Mouse (Mus musculus) kidney, adult 11 months (tissue): Measurements from ENCODE around the gene Fam20b.

Source experiments
- DNase-seq: peaks from one replicate; pipeline ENCODE4 v3.0.0; 2022

The Fam20b gene

DNA sequence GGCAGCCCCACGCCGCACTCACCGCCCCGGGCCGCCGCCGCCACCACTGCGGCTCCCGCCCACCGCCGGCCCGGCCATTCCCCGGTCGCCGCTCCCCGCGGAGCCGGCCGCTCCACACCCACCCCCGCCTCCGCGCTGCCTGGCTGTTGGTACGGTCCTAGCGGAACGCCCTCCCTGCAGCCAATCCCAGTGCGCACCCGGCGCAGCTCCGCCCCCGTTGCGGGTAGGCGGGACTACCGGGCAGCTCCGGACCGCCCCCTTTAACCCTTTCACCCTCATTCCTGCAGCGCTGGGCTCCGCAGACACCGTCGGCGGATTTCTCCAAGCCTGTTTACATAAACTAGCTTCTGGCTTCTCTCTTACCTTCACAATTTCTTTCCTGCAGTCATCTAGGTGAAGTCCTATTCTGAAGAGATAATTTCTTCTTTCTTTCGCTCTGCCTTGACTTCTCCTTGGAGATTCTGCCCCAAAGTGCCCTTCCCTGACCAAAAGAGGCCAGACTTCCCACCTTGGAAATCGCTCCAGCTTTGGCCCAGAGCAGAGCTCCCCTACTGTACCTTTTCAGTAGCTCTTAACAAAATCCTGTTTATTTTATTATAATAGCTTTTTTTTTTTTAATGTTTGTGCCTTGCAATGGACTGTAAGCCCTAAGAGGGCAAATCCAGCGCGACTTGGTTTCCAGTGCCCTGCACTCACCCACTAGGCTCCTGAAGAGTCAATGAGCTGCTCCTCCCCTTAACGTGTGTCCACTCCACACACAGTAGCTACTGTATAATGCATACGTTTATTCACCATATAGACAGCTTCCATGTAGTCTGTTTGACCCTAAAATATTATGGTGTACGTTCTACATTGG lies at the start of gene Fam20b:
Gene Fam20b, minus strand, starts transcription at position 137 of the 856 bp plus-strand sequence.
- DNase-seq, result peak; percentile 95

GRCm38 (mm10) chr1:156765311-156765710 lies 46.4 kb upstream of the Fam20b start:
- no peak for DNase-seq

GRCm38 (mm10) chr1:156764584-156764983 lies 45.7 kb upstream of the Fam20b start:
- no peak for DNase-seq

GRCm38 (mm10) chr1:156763280-156763679 lies 44.4 kb upstream of the Fam20b start:
- DNase-seq, result no peak

- DNase-seq, result peak; percentile 19
Measured at GRCm38 (mm10) chr1:156761430-156761801, 42.5 kb upstream of the Fam20b start.

GRCm38 (mm10) chr1:156760549-156761429 lies 41.9 kb upstream of the Fam20b start:
- DNase-seq, result no peak

GRCm38 (mm10) chr1:156758326-156758725 lies 39.4 kb upstream of the Fam20b start:
- no peak for DNase-seq

- DNase-seq, result no peak
Measured at GRCm38 (mm10) chr1:156754608-156755413, 35.9 kb upstream of the Fam20b start.

- no peak for DNase-seq
Measured at GRCm38 (mm10) chr1:156752990-156753389, 34.1 kb upstream of the Fam20b start.

GRCm38 (mm10) chr1:156752020-156752724 lies 33.3 kb upstream of the Fam20b start:
- DNase-seq, result peak; percentile 29

- DNase-seq, result no peak
Measured at GRCm38 (mm10) chr1:156750261-156750660, 31.4 kb upstream of the Fam20b start.

DNA sequence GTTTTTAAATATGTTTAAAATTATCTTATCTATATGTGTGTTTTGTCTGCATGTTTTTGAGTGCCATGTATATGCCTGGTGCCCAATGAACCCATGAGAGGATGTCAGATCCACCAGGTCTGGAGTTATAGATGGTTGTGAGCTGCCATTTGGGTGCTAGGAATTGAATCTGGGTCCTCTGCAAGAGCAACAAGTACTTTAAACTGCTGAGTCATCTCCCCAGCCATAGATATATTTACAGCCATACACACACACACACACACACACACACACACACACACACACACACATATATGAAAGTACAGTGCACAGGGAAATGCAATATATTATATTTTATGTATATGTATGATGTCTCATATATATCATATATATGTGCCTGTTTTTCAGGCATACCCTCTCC lies 30.2 kb upstream of the Fam20b start:
- no peak for DNase-seq

GRCm38 (mm10) chr1:156748435-156749005 lies 29.6 kb upstream of the Fam20b start:
- no peak for DNase-seq

DNA sequence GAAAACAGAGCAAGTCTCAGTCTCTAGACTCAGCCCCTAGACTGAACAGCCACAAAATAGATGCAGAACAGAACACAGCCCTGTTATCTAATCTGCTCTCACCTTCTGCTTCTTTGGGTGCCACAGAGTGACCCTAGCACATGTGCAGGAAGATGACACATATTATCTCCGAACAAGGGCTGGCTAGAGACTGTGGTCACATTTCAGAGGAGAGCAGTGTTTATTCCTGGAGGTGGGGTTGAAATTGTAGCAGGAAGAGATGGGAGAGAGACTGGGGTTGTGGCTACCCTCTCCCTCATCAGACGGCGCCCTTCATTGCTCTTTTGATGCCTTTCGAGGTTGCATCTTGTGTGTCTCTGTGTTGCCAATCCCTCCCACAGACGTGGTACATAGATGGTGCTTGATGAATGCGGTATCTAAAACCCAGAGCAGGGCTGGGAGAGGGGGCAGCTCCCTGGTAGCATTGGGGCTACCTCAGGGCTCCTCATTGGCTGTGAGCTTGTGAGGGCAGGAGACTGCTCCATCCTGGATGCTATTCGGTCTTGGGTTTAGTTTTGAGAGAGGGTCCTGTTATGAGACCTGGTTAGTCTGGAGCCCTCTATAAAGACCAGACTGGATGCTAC lies 26.4 kb upstream of the Fam20b start:
- DNase-seq, result no peak

DNA sequence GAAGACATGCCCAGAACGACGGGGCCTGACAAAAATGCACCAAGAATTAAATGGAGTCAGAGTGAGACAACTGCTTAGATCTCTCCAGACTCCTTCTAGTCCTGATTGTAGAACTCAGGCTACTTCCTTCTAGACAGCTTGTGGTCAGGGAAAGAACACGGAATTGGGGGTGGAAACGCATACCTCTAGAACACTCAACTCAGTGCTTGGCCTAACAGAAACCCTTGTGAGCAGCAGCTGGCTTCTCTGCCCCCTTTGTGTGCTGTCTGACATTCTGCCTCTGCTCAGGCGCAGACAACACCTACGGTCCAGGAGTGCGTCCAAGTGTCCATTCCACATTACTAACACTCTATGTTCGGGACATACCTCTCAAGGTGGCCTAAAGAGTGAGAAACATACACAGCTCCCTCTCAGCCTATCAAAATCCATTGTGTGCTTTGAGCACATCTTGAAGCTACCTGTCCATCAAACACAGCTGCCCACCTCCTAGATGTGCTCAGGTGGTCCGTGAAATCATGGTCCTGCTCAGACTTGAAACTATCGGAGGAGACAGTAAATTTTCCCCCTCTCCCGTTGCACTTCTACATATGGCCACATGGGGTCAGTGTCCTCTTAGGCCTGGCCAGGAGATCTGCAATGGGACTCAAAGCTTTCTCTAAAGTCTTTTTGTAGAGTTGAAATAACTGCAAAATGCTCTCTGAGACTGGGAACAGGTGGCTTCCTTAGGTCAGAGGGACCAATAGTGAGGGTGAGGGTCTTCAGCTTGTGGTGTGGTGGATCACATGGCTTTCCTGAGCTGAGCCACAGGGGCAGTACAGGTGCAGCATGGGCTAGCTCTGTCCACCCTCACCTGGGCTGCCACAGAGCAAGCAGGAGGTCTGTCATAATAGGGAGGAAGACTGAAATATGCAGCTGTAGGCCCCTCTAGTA lies 22.9 kb upstream of the Fam20b start:
- no peak for DNase-seq

GRCm38 (mm10) chr1:156735788-156736187 lies 16.9 kb upstream of the Fam20b start:
- no peak for DNase-seq

DNA sequence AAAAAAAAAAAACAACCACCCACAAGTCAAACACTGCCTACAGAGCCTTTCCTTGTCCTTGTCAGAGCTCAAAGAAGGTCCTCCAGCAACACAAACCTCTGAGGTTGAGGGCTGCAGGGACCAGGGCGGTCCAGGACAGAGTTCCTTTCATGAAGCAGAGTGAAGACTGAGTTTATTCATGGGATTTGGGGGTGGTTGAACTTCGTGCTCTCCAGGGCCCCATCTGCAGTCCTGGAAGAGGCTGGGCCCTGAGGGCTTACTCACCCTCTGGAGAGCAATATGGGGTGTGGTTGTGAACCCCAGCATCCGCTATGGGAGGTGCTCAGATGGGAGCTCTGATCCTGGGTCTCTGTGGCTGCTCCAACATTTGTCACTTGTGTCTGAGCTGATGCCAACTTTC lies 15.1 kb upstream of the Fam20b start:
- no peak for DNase-seq

GRCm38 (mm10) chr1:156733559-156733958 lies 14.7 kb upstream of the Fam20b start:
- no peak for DNase-seq

DNA sequence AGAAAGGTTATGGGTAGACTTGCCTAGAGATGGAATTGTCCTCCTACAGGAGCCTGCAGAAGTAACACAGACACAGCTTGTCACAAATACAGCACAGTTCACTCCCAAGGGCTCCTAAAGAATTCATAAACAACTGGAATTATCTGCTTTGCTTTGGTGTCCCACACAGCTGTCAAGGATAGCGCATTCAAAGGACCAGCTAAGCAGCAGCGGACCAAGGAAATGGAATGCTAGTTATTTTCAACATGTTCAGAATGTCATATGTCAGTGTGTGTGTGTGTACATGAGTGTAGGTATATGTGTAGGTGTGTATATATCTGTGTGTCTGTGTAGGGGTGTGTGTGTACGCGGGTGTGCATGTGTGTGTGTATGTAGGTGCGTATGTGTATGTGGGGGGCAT lies 14.1 kb upstream of the Fam20b start:
- no peak for DNase-seq

- DNase-seq, result no peak
Measured at GRCm38 (mm10) chr1:156730802-156731201, 11.9 kb upstream of the Fam20b start.
